Mouse (Mus musculus): ENCODE data around the gene Rai14.

Rai14 gene

DNA sequence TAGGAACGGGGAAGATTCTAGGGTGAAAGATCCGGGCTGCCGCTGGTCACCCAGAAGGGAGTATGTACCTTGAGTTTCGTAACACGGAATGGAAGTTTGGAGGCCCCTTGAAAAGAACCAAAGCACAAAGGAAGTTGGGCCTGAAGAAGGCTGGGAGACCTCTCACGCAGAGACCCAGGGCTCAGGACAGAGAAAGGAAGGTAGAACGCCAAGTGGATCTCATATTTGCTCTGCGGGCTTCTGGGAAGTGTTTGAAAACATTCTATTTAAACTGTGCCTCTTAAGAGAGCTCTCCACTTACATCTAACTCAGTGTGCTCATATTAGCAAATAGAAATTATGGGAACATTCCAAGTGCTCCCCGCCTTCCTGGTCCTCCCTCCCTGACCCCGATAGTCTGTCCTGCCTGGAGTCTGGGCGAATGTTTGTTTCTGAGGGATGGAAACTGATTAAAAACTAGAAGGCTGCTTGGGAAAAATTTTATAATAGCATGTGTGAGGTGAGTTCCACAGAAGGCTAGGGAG is 6.9 kb upstream of the Rai14 start:
- intact Hi-C loops (cut with DNase I), result no loop called here

DNA sequence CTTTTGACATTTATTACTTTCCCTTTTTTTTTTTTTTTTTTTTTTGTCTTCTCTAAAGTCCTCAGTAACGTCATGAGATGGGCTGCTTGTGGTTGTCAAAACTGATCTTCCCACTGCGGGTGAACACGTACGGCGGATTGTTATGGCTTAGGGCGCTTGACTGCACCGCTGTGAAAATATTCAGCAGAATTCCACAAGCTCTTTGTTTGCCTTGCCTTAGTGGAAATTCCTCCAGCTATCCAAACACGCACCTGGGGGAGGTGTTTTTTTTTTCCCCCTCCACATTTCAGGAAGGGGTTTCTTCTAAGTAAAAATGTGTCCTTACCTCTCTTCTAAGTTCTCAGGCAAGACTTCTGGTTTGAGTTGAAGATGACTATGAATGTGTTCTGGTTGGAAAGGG is 6.2 kb upstream of the Rai14 start:
- intact Hi-C loops (cut with DNase I), result no loop called here

DNA sequence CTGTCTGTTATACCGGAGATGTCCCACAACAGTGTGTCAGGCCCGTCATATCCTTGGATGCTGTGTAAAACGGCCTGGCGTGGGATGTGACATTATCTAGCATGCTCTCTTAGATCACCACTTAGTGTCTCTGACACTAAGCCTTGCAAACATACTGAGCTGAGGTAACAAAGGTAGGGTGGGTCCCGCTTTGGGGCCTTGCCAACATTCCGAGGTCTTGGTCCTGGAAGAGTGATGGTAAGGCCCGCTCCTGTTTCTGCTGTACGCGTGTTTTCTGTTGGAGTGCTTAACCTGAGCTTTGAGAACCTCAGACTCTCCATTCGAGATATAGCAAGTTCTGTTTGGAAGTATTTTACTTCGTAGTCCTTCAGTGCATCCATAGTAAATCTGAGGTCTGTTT is 5.8 kb upstream of the Rai14 start:
- intact Hi-C loops (cut with DNase I), result no loop called here

DNA sequence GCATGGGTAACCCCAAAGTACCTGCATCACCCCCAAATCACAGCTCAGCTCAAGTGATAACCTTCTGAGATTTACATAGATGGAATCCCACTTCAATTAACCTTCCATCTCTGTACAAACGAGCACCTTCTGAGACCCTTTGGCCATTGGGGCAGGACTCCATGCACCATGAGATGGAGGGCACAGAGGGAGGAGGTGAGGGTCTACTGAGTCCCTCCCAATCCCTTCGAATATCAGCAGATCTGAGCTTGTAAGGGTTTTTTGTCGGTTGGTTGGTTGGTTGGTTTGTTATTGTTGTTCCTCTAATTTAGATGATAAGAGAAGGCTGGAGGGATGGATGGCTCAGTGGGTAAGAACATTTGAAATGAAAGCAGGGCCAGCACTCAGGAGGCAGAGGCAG is 5.1 kb upstream of the Rai14 start:
- intact Hi-C loops (cut with DNase I), result loop anchor here (5.0 kb wide), 1 partner anchor 153 kb away; no protein-coding TSS in a partner anchor

DNA sequence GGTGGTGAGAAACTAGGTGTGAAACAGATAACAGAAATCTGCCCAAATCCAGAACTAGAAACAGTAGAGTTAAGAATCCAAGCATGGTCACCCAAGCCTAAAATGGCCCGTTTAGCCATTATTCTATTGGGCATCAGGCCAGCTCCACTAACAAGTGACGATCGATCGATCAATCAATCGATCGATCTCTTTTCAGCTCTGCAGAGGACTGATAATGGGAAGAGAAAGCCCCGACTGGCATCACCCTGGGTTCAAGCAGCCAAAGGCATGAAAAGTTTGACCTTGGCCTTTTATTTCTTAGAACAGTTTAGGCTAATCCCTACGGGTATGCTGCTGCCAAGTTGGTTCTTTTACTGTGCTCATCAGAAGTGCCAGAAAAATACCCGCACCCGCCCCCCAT is 4.3 kb upstream of the Rai14 start:
- intact Hi-C loops (cut with DNase I), result loop anchor here (5.0 kb wide), 1 partner anchor 154 kb away; no protein-coding TSS in a partner anchor

DNA sequence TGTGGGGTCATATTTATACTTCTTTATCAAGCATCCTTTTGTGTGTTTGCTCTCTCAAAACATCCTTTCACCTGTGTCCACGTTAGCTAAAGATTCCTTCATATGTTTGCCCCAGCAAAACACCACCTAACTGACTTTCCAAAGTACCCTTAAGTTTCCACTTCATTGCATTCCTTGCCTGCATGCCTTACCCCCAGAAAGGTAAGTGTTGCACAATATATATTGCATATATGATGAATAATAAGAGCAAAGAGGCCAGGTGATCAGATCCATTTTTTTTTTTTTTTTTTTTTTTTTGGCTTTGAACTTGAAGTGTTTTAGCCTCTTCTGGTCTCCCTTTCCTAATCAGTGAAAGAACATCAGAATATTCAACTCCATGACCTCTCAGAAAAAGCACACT is 2.9 kb upstream of the Rai14 start:
- intact Hi-C loops (cut with DNase I), result loop anchor here (5.0 kb wide), 1 partner anchor 155 kb away; no protein-coding TSS in a partner anchor

DNA sequence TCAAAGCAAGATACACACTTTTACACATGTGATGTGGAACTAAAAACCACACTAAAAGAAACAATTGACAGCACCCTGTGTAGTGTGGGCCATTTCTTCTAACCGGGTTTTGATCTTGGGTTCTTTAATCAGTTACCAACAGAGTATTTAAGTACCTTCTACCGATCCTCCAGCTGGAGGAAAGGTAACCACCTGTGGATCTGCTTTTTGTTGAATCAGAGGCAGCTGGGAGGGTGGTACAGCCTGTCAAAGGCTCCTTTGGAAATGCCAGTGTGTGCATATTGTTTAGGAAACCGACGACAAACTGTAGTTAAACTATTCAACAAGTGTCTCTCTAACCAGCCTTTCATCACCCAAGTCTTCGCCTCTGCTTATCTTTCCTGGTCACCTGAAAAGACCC is 1.5 kb upstream of the Rai14 start:
- intact Hi-C loops (cut with DNase I), result loop anchor here (5.0 kb wide), 1 partner anchor 156 kb away; no protein-coding TSS in a partner anchor

DNA sequence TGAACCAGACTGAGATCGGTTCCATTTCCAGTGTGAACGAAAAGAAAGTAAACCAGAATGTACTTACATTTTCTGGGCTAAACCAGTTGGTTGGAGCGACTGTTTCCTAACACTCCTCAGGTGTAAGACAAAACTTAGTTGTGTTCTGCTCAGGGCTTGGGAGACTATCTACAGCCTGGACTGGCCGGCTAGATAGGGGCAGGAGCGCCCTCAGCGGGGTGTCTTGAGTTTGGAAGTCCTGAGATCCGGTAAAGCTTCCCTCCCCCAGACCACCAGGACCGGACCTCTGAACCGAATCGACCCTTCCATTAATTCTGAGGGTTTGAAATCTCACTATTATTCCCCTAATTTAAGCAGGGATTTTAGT is 698 bp upstream of the Rai14 start:
- intact Hi-C loops (cut with DNase I), result loop anchor here (5.0 kb wide), 1 partner anchor 157 kb away; no protein-coding TSS in a partner anchor

DNA sequence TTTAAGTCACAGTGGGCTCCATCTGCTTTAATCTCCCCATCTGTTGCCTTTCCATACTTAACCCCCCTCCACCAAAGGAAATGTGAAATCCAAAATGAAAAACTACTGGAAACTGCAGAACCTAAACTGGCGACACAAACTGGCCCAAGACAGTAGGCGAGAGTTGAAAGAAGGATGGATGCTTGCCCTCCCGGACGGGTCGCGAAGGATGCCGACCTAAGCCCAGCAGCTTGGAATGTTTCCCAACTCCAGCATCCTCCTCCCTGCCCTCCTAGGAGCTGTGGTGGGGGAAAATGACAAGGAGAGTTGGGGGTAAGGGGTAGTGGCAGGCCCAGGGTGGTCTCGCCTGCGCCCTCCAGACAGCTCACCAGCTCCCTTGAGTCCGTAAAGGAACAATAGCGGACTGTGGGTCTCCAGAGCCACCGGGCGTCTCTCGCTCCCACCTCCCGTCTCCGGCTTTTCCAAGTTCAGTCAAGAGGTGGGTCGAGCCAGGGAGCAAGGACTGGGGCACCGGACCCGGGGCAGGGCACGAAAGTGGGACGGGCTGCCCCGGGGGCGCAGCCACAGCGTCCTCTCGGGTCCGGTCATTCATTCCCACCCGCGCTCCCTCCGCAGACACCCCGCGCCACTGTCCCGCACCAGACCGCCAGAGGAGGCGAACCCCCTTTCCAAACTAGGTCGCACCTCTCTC is 653 bp downstream of the Rai14 start:
- intact Hi-C loops (cut with DNase I), result loop anchor here (5.0 kb wide), 1 partner anchor 211 kb away; no protein-coding TSS in a partner anchor

DNA sequence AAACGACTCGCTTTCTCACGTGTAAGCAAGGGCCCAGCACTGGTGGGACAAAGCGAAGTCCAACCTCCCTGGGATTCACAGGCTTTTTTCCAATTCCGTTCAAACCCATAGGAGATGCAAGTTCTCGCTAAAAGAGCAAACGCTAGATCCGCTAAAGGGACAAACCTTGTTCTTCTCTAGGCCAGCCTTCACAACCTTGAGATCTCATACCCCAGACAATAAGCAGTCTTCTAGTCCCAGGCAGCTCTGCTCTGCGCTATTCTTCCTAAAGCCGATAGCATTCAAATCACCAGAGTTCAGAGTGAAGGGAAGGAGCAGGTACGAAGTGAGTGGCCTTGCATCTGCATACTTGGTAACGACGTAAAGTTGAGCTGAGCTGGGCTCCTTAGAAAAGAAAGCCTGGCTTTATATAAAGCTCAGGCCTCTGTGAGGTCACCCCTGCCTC is 1.2 kb downstream of the Rai14 start:
- intact Hi-C loops (cut with DNase I), result loop anchor here (5.0 kb wide), 1 partner anchor 211 kb away; no protein-coding TSS in a partner anchor

DNA sequence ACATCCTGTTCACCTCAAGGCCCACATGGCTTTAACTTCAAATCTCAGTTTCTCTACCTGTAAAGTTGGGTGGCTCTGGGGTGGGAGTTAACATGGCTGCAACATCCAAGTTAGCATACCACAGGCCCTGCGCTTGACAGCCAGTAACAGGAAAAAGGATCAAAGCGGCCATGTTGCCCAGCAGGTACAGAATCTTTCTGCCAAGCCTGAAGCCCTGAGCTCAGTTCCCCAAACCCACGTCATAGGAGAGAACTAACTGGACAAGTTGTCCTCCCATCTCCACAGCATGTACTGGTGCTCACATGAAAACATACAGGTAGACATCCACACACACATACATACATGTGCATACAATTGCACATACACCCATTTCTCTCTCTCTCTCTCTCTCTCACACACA is 2.1 kb downstream of the Rai14 start:
- intact Hi-C loops (cut with DNase I), result loop anchor here (5.0 kb wide), 1 partner anchor 210 kb away; no protein-coding TSS in a partner anchor

DNA sequence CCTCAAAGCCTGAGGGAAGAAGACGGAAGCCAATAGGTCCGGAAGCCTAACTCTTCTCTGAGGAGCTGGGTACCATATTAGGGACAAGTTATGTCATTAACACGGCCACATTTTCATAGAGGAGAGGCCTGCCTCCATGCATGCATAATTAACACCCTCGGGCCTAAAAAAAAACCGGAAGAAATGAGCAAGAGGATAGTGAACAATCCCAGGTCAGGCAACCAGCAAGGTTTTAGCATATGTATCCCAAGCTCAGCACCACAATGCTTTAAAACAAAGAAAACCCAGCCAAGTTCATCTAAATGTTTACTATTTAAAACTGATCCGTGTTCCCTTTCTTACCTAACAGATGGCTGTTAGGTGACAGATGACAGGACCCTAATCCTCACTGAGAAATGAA is 3.2 kb downstream of the Rai14 start:
- intact Hi-C loops (cut with DNase I), result loop anchor here (5.0 kb wide), 1 partner anchor 209 kb away; no protein-coding TSS in a partner anchor

DNA sequence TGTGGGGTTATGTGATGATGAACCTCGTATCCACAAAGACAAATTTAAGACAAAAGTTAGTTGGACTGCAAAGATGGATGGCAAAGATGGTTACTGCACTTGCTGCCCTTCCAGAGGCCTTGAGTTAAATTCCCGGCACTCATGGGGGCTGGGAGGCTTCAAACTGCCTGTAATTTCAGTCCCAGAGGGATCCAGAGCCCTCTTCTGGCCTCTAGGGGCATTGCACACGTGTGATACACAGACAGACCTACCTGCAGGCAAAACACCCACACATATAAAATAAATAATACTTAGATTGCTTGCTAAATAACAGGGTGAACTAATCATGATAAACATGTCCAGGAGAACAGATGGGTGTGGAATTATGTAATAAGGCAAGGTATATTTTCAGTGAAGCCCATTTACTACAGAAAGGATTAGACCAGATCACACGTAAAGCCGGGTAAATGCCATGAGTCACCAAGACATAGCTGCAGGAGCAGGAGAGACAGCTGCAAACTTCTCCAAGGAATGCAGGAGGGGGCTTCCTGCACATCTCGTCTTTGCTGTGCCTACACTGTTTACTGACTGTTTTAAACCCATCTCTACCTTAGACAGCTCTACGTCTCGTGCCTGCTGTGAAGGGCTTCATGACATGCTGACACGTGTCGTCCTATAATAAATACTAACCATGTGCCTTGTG is 5.7 kb downstream of the Rai14 start:
- intact Hi-C loops (cut with DNase I), result no loop called here

DNA sequence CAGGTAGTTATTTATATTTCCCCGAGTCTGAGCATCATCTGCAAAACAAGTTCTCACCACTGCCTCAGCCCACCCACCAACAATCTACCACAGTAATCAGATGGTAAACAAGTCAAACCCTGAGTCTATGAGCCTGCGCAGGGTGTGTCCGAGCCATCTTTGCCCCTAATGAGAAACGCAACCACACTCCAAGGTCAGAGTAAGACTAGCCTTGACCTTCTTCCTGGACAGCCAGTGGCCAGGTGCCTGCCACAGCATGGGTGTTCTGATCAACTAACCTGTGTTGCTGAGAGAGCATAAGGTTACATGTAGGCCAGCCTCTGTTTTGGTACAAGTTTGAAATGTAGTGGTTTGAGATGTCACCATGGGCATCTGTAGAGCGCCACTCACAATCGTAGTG is 7.3 kb downstream of the Rai14 start:
- intact Hi-C loops (cut with DNase I), result no loop called here

DNA sequence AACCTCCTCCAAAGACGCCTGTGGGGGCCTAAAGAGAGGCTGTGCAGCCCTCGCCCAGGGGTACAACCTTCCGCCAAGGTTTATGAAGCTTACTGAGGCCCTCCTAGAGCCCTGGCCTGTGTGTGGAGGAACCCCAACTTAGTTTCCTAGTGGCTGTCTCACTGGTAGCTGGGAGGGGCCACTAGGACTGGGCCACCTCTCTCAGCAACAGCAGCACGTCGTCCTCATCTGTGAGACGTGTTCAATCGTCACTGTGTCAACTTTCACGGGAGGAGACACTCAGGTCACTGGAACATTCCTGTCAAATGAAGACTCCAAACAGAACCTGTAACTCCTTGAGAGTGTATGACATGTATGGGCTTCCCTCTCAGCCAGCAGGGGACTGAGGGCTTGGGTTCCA is 8.0 kb downstream of the Rai14 start:
- intact Hi-C loops (cut with DNase I), result no loop called here

DNA sequence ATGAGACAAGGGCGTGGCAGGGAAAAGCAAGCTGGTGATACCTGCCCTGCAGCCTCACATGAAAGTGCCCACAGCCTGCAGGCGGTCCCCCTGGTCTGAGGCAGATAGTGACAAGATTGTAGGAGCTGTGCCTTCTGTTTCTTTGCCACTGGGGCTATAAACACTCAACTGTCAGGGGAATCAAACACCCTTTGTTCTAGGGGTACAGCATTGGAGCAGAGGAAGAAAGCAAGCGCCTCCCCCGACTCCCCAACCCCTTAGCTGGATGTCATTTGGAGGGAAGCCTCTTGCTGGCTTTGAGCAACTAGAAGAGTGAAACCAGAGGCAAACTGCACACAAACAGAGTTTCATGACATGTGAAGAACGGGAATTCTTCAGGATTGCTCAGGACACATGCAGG is 8.7 kb downstream of the Rai14 start:
- intact Hi-C loops (cut with DNase I), result no loop called here

DNA sequence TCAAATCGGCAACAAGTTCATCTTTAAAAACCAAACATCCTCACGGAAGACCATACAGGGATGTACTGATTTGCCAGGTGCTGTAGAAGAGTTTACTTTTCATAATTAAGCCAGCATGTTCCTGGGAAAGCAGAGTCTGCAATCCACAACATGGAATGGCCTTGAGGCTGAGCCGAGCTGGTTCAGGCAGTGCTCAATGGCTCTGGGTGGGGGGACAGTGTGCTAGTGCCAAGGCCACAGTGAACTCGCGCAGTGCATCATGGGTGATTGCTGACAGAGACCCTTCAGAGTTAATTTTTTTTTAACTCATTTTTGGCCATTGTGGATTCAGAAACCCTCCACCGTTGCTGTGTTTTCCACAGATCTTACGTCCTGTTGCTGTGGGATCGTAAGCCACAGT is 10.1 kb downstream of the Rai14 start:
- intact Hi-C loops (cut with DNase I), result no loop called here

DNA sequence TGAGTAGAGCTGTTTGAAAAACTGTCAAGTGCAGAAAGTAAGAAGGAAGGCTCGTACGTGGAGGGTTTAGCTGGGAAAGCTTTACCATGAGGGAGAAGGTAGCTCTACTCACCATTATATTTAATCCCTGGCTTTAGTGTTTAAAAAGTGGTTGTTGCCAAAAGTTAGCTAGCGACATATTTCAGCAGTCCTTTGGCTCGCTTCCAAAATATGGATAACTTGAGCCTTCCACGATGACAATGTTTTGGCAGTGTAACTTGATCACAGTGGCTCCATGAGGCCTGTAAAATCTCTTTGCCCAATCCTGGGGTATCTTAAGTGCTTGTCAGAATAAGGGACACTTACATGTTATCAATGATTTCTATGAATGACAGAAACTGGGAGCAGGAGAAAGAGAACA is 12.9 kb downstream of the Rai14 start:
- intact Hi-C loops (cut with DNase I), result no loop called here

DNA sequence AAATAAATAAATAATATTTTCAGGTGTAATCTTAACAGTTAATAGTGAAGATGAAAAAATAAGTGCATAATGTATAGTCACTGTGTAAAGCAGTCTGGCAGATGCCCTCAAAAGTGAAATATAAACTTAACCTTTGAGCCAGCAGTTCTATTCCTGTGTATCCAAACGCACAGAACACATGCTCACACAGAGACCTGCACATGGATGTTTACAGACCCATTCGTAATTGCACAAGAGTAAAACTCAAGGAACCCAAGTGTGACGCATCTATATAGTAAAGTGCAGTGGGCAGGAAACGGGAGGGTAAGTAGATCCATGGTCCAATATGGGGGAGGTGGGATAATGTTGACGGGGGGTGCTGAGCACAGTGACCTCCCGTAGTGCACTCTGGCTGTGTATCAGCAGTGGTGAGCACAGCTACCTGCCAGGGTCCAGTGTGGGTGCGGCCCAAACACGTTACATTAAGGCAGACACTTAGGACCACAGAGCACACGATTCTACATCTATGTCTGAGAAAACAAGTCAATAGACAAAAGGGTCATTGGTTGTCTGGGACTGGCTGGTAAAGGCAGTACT is 13.4 kb downstream of the Rai14 start:
- intact Hi-C loops (cut with DNase I), result no loop called here

DNA sequence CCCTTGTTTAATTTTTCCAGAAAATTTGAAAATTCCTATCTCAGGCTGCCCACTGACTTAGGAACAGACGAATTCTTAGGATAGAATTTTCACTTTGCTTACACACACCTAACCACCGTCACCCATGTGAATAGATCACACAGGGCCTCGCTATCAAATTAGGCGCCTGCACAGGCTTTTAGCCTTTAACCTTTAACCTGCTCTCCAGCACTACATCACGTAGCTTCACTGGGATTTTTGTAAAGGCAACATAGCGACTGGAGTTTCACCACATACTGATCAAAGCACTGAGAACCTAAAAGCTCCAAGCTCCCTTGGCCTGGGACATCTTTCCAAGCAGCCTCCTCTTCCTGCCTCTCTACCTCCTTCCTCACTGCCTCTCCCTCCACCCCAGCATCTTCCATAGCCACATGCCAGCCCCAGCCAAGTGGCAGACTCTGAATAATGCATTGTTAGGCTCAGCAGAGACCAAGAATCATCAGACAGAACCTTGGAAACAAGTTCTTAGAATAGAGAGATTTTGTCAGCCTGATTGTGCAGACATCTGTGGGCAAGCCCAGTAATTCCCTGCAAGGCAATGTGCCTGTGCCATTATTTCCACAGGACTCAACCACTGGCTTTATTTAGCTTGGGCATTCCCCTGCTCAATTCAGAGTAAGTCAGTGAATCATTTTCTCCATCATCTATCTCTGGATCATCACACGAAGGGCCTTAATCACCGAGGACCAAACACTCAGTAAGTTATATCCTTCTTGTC is 17.8 kb downstream of the Rai14 start:
- intact Hi-C loops (cut with DNase I), result no loop called here

DNA sequence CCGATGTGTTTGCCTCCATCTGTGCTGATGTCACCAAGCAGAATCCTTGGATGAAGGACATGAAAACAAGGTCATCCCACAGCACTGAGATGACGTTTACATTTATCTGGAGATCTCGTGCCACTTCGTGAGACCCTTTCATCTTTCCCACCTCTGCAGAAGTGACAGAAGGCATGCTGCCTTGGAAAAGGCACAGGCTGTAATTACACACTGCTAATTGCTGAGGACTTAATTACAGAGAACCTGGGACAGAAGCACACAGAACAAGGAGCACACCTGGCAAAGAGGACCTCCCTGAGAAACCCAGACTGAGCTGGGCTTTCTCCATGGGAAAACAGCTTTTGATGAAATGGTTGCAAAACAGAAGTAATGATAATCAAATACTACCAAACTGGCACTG is 21.8 kb downstream of the Rai14 start:
- intact Hi-C loops (cut with DNase I), result no loop called here

All from adrenal gland (tissue).